Mouse (Mus musculus): ENCODE measurements around the gene Sell.

Gene Sell

GRCm38 (mm10) chr1:164075416-164075815 lies 13.6 kb downstream of the Sell start:
- DNase-seq (ENCODE audit: low spot score), result no peak

GRCm38 (mm10) chr1:164076441-164076840 lies 14.7 kb downstream of the Sell start:
- DNase-seq (ENCODE audit: low spot score), result no peak

GRCm38 (mm10) chr1:164077031-164077430 lies 15.2 kb downstream of the Sell start:
- DNase-seq (ENCODE audit: low spot score), result no peak

- no peak for DNase-seq (ENCODE audit: low spot score)
These were observed 16.6 kb downstream of the Sell start for GRCm38 (mm10) chr1:164078323-164078741.

- no peak for DNase-seq (ENCODE audit: low spot score)
These were observed 17.3 kb downstream of the Sell start for GRCm38 (mm10) chr1:164079091-164079490.

GRCm38 (mm10) chr1:164083046-164083445 lies 21.3 kb downstream of the Sell start:
- DNase-seq (ENCODE audit: low spot score), result no peak

- DNase-seq (ENCODE audit: low spot score), result no peak
These were observed 25.0 kb downstream of the Sell start for GRCm38 (mm10) chr1:164086797-164087196.

- no peak for DNase-seq (ENCODE audit: low spot score)
These were observed 26.1 kb downstream of the Sell start for GRCm38 (mm10) chr1:164087872-164088271.

GRCm38 (mm10) chr1:164096780-164097179 lies 35.0 kb downstream of the Sell start:
- no peak for DNase-seq (ENCODE audit: low spot score)

GRCm38 (mm10) chr1:164097911-164098310 lies 36.1 kb downstream of the Sell start:
- no peak for DNase-seq (ENCODE audit: low spot score)

- no peak for DNase-seq (ENCODE audit: low spot score)
These were observed 36.6 kb downstream of the Sell start for GRCm38 (mm10) chr1:164098372-164098771.

- no peak for DNase-seq (ENCODE audit: low spot score)
These were observed 48.0 kb downstream of the Sell start for GRCm38 (mm10) chr1:164109763-164110162.

- no peak for DNase-seq (ENCODE audit: low spot score)
These were observed 49.0 kb downstream of the Sell start for GRCm38 (mm10) chr1:164110591-164111329.

- no peak for DNase-seq (ENCODE audit: low spot score)
These were observed 52.5 kb downstream of the Sell start for GRCm38 (mm10) chr1:164114280-164114679.

- no peak for DNase-seq (ENCODE audit: low spot score)
These were observed 53.2 kb downstream of the Sell start, which contains the start of gene Selp for GRCm38 (mm10) chr1:164114947-164115493. Selp (plus strand) TSS chr1:164115264.

GRCm38 (mm10) chr1:164115647-164116046 lies 53.9 kb downstream of the Sell start:
- no peak for DNase-seq (ENCODE audit: low spot score)

- no peak for DNase-seq (ENCODE audit: low spot score)
These were observed 56.1 kb downstream of the Sell start for GRCm38 (mm10) chr1:164117869-164118268.

GRCm38 (mm10) chr1:164119892-164120776 lies 58.4 kb downstream of the Sell start:
- no peak for DNase-seq (ENCODE audit: low spot score)

- DNase-seq (ENCODE audit: low spot score), result no peak
These were observed 59.0 kb downstream of the Sell start for GRCm38 (mm10) chr1:164120777-164121158.

GRCm38 (mm10) chr1:164123836-164124235 lies 62.1 kb downstream of the Sell start:
- DNase-seq (ENCODE audit: low spot score), result no peak

- DNase-seq (ENCODE audit: low spot score), result no peak
These were observed 68.2 kb downstream of the Sell start for GRCm38 (mm10) chr1:164130013-164130412.

- DNase-seq (ENCODE audit: low spot score), result no peak
These were observed 70.8 kb downstream of the Sell start for GRCm38 (mm10) chr1:164132609-164133008.
